Mouse (Mus musculus) liver, postnatal 0 days (tissue): ENCODE results near the gene Sgtb. TPM values are rescaled to one million over a fixed set of nuclear protein-coding genes. Genes with fewer than 3 reads are reported as not detected.

Experiments
- ATAC-seq: fragments of 200-750 bp; cut with Nextera tagmentation; 2 replicates; pipeline ENCODE4 v1.8.0; 2017; ENCODE audit warnings: mild to moderate bottlenecking, moderate library complexity
- DNase-seq: peaks from one replicate; pipeline ENCODE4 v3.0.0-alpha.2; 2016
- H3K27ac ChIP-seq: fragments of 300-500 bp; sonication (generic); 2 replicates; pipeline ENCODE4 v1.5.1; 2014; ENCODE audit warnings: antibody characterized with exemption, moderate library complexity, mild to moderate bottlenecking, low read depth
- H3K27me3 ChIP-seq: fragments of 300-500 bp; sonication (generic); 2 replicates; pipeline ENCODE4 v1.6.1; 2014; ENCODE audit warnings: low read length, control low read depth, mixed read lengths; ENCODE audit not compliant: insufficient read depth
- H3K36me3 ChIP-seq: fragments of 300-500 bp; sonication (generic); replicated peaks from 2 replicates; pipeline ENCODE4 v1.6.1; 2014; ENCODE audit warnings: mild to moderate bottlenecking, control low read depth, low read length, moderate library complexity, mixed read lengths; ENCODE audit not compliant: insufficient read depth
- H3K4me1 ChIP-seq: fragments of 300-500 bp; sonication (generic); 2 replicates; pipeline ENCODE4 v1.6.1; 2014; ENCODE audit warnings: antibody characterized with exemption, mild to moderate bottlenecking, control low read depth; ENCODE audit not compliant: insufficient read depth
- H3K4me2 ChIP-seq: fragments of 300-500 bp; sonication (generic); 2 replicates; pipeline ENCODE4 v1.6.1; 2014; ENCODE audit warnings: low read depth, mild to moderate bottlenecking, low read length, moderate library complexity, mixed read lengths
- H3K4me3 ChIP-seq: fragments of 300-500 bp; sonication (generic); 2 replicates; pipeline ENCODE4 v1.5.1; 2014; ENCODE audit warnings: low read depth, low read length
- H3K9ac ChIP-seq: fragments of 300-500 bp; sonication (generic); replicated peaks from 2 replicates; pipeline ENCODE4 v1.6.1; 2014; ENCODE audit warnings: mild to moderate bottlenecking, moderate library complexity
- H3K9me3 ChIP-seq: fragments of 300-500 bp; sonication (generic); 2 replicates; pipeline ENCODE4 v1.6.1; 2016; ENCODE audit warnings: mild to moderate bottlenecking, control low read depth, low read length, mixed read lengths
- CTCF ChIP-seq: sonication (generic); IDR thresholded peaks from 2 replicates; pipeline ENCODE4 v1.5.1; 2016; ENCODE audit warnings: antibody characterized with exemption, low read depth
- EP300 ChIP-seq: IDR thresholded peaks from 2 replicates; pipeline ENCODE4 v1.6.1; 2016; ENCODE audit warnings: antibody characterized with exemption, low read depth, mild to moderate bottlenecking
- WGBS: fragments of 180-500 bp; shearing (Covaris S2); extraction: QIAGEN DNeasy Blood & Tissue Kit; methylation state at CpG from one replicate; pipeline ENCODE4 v1.1.7; 2014; ENCODE audit not compliant: insufficient replicate concordance; 5-methylcytosine and 5-hydroxymethylcytosine counted together
- polyA plus RNA-seq: library from polyadenylated mRNA; unstranded; fragments of >200 nt; fragmentation: Nextera tagmentation; extraction: Ambion mirVana; gene quantifications from 2 replicates; pipeline ENCODE4 v1.2.1, GENCODE M21; 2015

The Sgtb gene
- polyA plus RNA-seq, 1 experiment from 2014 or later = 2.1 TPM

- Histone ChIP-seq H3K27me3 (no peaks in the 10 kb centered on the region), H3K9me3 (no peaks in the 10 kb centered on the region), H3K27ac (no peak overlapping the region), H3K4me3 (no peak overlapping the region), H3K4me1 (no peaks in the 10 kb centered on the region), H3K4me2 (no peak overlapping the region), H3K36me3 (peaks cover 4% of the 10 kb centered on the region; the same call in 1 of the 2 replicates), H3K9ac (no peak overlapping the region)
- WGBS = 53% methylated on average over 3 of the region's 3 CpGs
- DNase-seq = no peak
- ATAC-seq = no peak
- TF ChIP-seq EP300 = no peak
- no peak for TF ChIP-seq CTCF
Observed at GRCm38 (mm10) chr13:104070703-104071102, 38.8 kb upstream of the Sgtb start.

GRCm38 (mm10) chr13:104072351-104072750 is 37.2 kb upstream of the Sgtb start:
- no peaks in the 10 kb centered on the region for H3K4me1 ChIP-seq
- DNase-seq (no peak), ATAC-seq (no peak)
- no peak overlapping the region for H3K4me2 ChIP-seq
- 88% methylated on average over 9 of the region's 9 CpGs for WGBS
- no peak overlapping the region for H3K4me3 ChIP-seq
- H3K36me3 ChIP-seq = peaks cover 4% of the 10 kb centered on the region; the same call in 1 of the 2 replicates
- no peaks in the 10 kb centered on the region for H3K27me3 ChIP-seq
- H3K9ac ChIP-seq = no peak overlapping the region
- H3K27ac ChIP-seq = no peak overlapping the region
- H3K9me3 ChIP-seq = no peaks in the 10 kb centered on the region
- no peak for TF ChIP-seq CTCF
- no peak for TF ChIP-seq EP300

GRCm38 (mm10) chr13:104074230-104074629 is 35.3 kb upstream of the Sgtb start:
- H3K9me3 ChIP-seq = no peaks in the 10 kb centered on the region
- DNase-seq = no peak
- ATAC-seq = no peak

GRCm38 (mm10) chr13:104074731-104075130 is 34.8 kb upstream of the Sgtb start:
- Histone ChIP-seq H3K27me3 (no peaks in the 10 kb centered on the region), H3K4me2 (peak overlapping the region; percentile 29; the same call in 1 of the 2 replicates), H3K9me3 (no peaks in the 10 kb centered on the region), H3K36me3 (peaks cover 4% of the 10 kb centered on the region; the same call in 1 of the 2 replicates), H3K9ac (no peak overlapping the region), H3K4me1 (no peaks in the 10 kb centered on the region), H3K4me3 (no peak overlapping the region), H3K27ac (no peak overlapping the region)
- TF ChIP-seq CTCF (no peak), EP300 (no peak)
- 49% methylated on average over 10 of the region's 10 CpGs for WGBS
- ATAC-seq (peak; percentile 40), DNase-seq (peak; percentile 31)

More at GRCm38 (mm10) chr13:104074230-104074629, 35.3 kb upstream of the Sgtb start:
- Histone ChIP-seq H3K4me2 (no peak overlapping the region), H3K27ac (no peak overlapping the region), H3K9ac (no peak overlapping the region), H3K27me3 (no peaks in the 10 kb centered on the region), H3K4me3 (no peak overlapping the region), H3K4me1 (no peaks in the 10 kb centered on the region), H3K36me3 (peaks cover 4% of the 10 kb centered on the region; the same call in 1 of the 2 replicates)
- WGBS = 71% methylated on average over 8 of the region's 8 CpGs
- TF ChIP-seq EP300 = no peak
- no peak for TF ChIP-seq CTCF

- TF ChIP-seq EP300 (no peak), CTCF (no peak)
- DNase-seq = no peak
- H3K4me3 ChIP-seq = no peak overlapping the region
- no peak overlapping the region for H3K27ac ChIP-seq
- H3K4me2 ChIP-seq = no peak overlapping the region
- no peaks in the 10 kb centered on the region for H3K27me3 ChIP-seq
- no peaks in the 10 kb centered on the region for H3K4me1 ChIP-seq
- WGBS = 87% methylated on average over 6 of the region's 6 CpGs
- H3K9me3 ChIP-seq = no peaks in the 10 kb centered on the region
- no peak for ATAC-seq
- no peak overlapping the region for H3K9ac ChIP-seq
- H3K36me3 ChIP-seq = no peaks in the 10 kb centered on the region; the same call in 1 of the 2 replicates
Observed at GRCm38 (mm10) chr13:104076993-104077392, 32.5 kb upstream of the Sgtb start.

GRCm38 (mm10) chr13:104082504-104082903 is 27.0 kb upstream of the Sgtb start:
- Histone ChIP-seq H3K36me3 (no peaks in the 10 kb centered on the region), H3K4me3 (no peak overlapping the region), H3K4me2 (no peak overlapping the region), H3K4me1 (no peaks in the 10 kb centered on the region), H3K9ac (no peak overlapping the region), H3K27me3 (no peaks in the 10 kb centered on the region), H3K9me3 (no peaks in the 10 kb centered on the region), H3K27ac (no peak overlapping the region)
- no peak for DNase-seq
- WGBS = 80% methylated on average over 7 of the region's 7 CpGs
- ATAC-seq = no peak
- no peak for TF ChIP-seq CTCF
- TF ChIP-seq EP300 = no peak

- no peak overlapping the region for H3K9ac ChIP-seq
- H3K4me2 ChIP-seq = no peak overlapping the region
- WGBS = 46% methylated on average over 2 of the region's 2 CpGs
- no peaks in the 10 kb centered on the region for H3K36me3 ChIP-seq
- ATAC-seq = no peak
- no peak overlapping the region for H3K4me3 ChIP-seq
- H3K4me1 ChIP-seq = no peaks in the 10 kb centered on the region
- no peaks in the 10 kb centered on the region for H3K27me3 ChIP-seq
- DNase-seq = no peak
- H3K9me3 ChIP-seq = no peaks in the 10 kb centered on the region
- TF ChIP-seq EP300 (no peak), CTCF (no peak)
- H3K27ac ChIP-seq = no peak overlapping the region
Observed at GRCm38 (mm10) chr13:104084600-104084999, 24.9 kb upstream of the Sgtb start.
